Mouse (Mus musculus): ENCODE data around the gene Pitpnm1. TPM values are rescaled to one million over a fixed set of nuclear protein-coding genes. Genes with fewer than 3 reads are reported as not detected.

Gene Pitpnm1
- polyA plus RNA-seq, 1 experiment from 2014 or later, result 10.9 TPM

DNA sequence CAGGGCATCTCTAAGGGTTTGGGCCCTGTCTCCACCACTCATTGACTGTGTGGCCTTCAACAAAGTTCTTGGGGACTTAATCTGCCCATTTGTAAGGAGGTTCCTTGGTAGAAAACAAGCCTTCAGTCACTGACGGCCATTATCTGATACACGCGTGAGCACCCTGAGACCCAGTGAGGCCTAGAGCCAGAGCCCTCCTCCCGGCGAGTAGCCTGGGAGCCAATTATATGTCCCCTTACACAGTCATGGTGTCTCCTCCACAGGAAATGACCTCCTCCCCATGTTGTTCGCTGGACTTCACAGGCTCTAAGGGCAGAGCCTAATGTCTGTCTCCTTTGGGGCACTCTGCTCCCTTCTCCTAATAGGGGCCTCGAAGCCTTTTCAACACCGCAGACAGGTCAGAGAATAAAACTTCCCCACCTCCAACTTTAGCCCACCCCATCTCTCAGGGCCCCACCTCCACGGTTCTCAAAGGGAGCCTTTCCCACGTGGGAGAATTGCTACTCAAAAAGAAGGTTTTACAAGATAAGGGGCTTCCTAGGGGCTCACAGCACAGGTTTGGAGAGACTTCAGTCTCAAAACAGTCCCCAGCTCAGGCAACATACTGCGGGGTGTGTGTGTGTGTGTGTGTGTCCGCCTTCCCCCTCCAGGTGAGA is 46.7 kb downstream of the Pitpnm1 start:
- ATAC-seq (ENCODE audit: insufficient number of reproducible peaks, insufficient read depth, low FRiP score, low TSS enrichment), result no peak
- H3K9ac ChIP-seq, result no peak overlapping the region
- H3K27ac ChIP-seq, result no peak overlapping the region; the same call in 1 of the 2 replicates

DNA sequence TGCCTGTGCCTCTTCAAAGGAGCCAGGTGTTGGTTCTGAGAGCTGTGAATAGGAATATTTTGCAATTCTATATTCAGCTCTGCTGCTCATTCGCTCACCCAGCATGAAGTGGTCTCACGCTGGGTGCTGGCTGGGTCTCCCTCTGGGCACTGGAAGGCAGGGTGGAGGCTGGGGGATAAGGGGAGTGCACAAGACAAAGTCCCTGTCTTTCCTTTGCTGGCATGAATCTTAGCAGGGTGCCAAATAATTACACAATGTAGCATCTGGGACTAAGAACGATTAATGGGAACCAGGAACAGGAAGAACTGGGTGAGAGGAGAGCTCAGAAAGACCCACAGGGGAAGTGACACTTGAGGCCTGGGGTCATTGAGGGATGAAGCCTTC is 47.2 kb downstream of the Pitpnm1 start:
- WGBS, result 44% methylated on average over 3 of the region's 3 CpGs
- H3K9ac ChIP-seq, result no peak overlapping the region
- no peak for ATAC-seq (ENCODE audit: insufficient number of reproducible peaks, insufficient read depth, low FRiP score, low TSS enrichment)
- H3K4me2 ChIP-seq (replicated peaks), result no peak overlapping the region
- H3K4me3 ChIP-seq, result no peak overlapping the region
- no peaks in the 10 kb centered on the region for H3K27me3 ChIP-seq
- H3K4me1 ChIP-seq, result peaks cover 17% of the 10 kb centered on the region
- no peak overlapping the region; the same call in 1 of the 2 replicates for H3K27ac ChIP-seq
- H3K9me3 ChIP-seq, result 0 out of 2 replicates have a peak, but pooled peaks cover 4% of the 10 kb centered on the region
- H3K36me3 ChIP-seq, result peaks cover 22% of the 10 kb centered on the region

More for the DNA sequence above, 46.7 kb downstream of the Pitpnm1 start:
- Histone ChIP-seq H3K27me3 (no peaks in the 10 kb centered on the region), H3K36me3 (peaks cover 18% of the 10 kb centered on the region), H3K9me3 (0 out of 2 replicates have a peak, but pooled peaks cover 4% of the 10 kb centered on the region), H3K4me1 (peaks cover 17% of the 10 kb centered on the region), H3K4me3 (no peak overlapping the region), H3K4me2 (replicated peaks) (no peak overlapping the region)
- 68% methylated on average over 12 of the region's 12 CpGs for WGBS

DNA sequence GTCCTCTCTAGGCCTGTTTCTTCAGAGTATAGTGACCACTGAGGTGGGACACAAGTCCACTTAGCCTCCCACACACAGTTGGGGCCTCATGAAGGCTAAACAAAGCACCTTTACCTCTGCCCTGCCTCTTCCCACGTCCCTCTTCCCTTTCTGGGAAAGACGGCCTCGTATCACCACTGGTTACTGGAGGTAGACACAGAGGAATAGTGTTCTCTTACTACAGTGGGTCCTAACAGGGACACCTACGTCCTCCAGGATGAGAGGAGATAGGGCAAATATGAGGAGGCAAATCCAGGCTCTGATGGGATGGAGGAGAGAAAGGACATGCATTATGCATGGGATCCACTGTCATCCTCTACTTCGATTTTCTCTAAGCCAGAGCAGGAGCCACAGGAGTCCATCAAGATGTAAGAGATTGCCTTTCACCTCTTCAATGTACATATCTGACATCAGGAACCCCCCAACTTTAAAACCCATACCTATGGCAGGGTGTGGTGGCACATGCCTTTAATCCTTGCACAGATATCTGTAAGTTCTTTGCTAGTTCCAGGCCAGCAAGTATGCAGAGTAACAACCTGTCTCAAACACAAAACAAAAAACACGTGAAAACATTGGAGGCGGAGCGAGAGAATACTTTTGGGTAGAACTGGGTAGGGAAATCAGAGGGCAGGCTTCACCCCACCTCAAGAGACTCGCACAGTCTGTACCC is 48.1 kb downstream of the Pitpnm1 start:
- Histone ChIP-seq H3K27me3 (no peaks in the 10 kb centered on the region), H3K4me1 (peaks cover 17% of the 10 kb centered on the region), H3K4me2 (replicated peaks) (peak overlapping the region; percentile 75), H3K9ac (peak overlapping the region; percentile 82), H3K9me3 (0 out of 2 replicates have a peak, but pooled peaks cover 4% of the 10 kb centered on the region), H3K27ac (no peak overlapping the region), H3K36me3 (peaks cover 23% of the 10 kb centered on the region), H3K4me3 (peak overlapping the region; percentile 86)
- no peak; the same call in 1 of the 2 replicates for ATAC-seq (ENCODE audit: insufficient number of reproducible peaks, insufficient read depth, low FRiP score, low TSS enrichment)
- 36% methylated on average over 9 of the region's 9 CpGs for WGBS

DNA sequence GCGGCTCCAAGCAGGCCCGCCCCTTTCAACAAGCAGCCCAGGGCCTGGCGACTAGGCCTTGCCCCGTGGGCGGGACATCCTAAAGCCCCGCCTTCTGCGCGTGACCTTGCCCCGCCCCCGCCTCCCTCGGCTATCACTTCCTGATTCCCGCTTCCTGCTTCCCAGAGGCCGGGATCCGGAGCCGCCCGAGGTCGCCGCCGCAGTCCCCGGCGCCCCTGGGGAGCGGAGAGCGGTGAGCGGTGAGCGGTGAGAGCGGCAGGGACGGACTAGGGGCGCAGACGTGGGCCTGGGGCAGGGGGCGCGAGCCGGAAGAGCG is 48.7 kb downstream of the Pitpnm1 start, which contains the start of gene Coro1b:
Gene Coro1b, plus strand, starts transcription at position 129 of the 316 bp plus-strand sequence.
- peak within 1 kb of the TSS; percentile 86 for H3K4me3 ChIP-seq
- no peaks in the 10 kb centered on the region for H3K27me3 ChIP-seq
- peak; percentile 92; the same call in 1 of the 2 replicates for ATAC-seq (ENCODE audit: insufficient number of reproducible peaks, insufficient read depth, low FRiP score, low TSS enrichment)
- under 1% methylated on average over 33 of the region's 33 CpGs for WGBS
- H3K9me3 ChIP-seq, result 0 out of 2 replicates have a peak, but pooled peaks cover 4% of the 10 kb centered on the region
- peak within 1 kb of the TSS; percentile 82 for H3K9ac ChIP-seq
- H3K27ac ChIP-seq, result peak within 1 kb of the TSS; percentile 72
- peaks cover 29% of the 10 kb centered on the region for H3K36me3 ChIP-seq
- H3K4me2 ChIP-seq (replicated peaks), result peak within 1 kb of the TSS; percentile 75
- H3K4me1 ChIP-seq, result peaks cover 17% of the 10 kb centered on the region

DNA sequence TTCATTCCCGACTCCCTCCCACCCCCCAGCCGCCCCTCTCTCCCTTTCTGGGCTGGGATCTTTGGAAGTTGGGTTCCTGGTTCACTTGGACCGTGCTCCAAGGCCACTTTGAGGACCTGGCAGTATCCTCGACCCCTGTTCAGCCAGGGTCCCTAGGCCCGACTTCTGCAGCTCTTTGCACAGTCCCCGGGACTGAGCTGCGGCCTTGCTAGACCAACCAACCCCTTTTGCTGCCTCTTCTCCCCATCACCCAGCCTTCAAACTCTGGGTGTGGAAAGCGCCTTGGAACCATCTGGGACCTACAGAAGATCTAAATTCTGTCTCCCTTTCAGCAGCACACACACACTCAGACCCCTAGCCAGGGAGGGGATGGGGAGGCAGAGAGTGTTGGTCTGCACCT is 49.0 kb downstream of the Pitpnm1 start:
- H3K9ac ChIP-seq, result peak overlapping the region; percentile 82
- H3K9me3 ChIP-seq, result 0 out of 2 replicates have a peak, but pooled peaks cover 4% of the 10 kb centered on the region
- H3K4me3 ChIP-seq, result peak overlapping the region; percentile 86
- WGBS, result 6% methylated on average over 7 of the region's 8 CpGs
- H3K4me2 ChIP-seq (replicated peaks), result peak overlapping the region; percentile 75
- peaks cover 17% of the 10 kb centered on the region for H3K4me1 ChIP-seq
- no peaks in the 10 kb centered on the region for H3K27me3 ChIP-seq
- peak overlapping the region; percentile 72 for H3K27ac ChIP-seq
- no peak for ATAC-seq (ENCODE audit: insufficient number of reproducible peaks, insufficient read depth, low FRiP score, low TSS enrichment)
- peaks cover 32% of the 10 kb centered on the region for H3K36me3 ChIP-seq

DNA sequence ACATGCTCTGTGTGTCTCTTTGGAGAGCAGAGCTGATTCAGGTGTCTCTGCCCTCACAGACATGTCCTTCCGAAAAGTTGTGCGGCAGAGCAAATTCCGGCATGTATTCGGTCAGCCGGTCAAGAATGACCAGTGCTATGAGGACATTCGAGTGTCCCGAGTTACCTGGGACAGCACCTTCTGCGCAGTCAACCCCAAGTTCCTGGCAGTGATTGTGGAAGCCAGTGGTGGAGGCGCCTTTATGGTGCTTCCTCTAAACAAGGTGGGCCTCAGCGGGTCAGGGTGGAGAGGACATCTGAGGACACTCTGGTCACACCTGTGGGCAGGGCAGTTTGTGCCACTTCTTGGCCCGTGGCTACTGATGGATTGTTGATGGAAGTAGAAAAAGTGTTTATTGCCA is 49.5 kb downstream of the Pitpnm1 start:
- Histone ChIP-seq H3K27me3 (no peaks in the 10 kb centered on the region), H3K27ac (no peak overlapping the region), H3K36me3 (peaks cover 33% of the 10 kb centered on the region), H3K9ac (peak overlapping the region; percentile 82), H3K4me2 (replicated peaks) (peak overlapping the region; percentile 75), H3K9me3 (0 out of 2 replicates have a peak, but pooled peaks cover 4% of the 10 kb centered on the region), H3K4me1 (peaks cover 17% of the 10 kb centered on the region), H3K4me3 (peak overlapping the region; percentile 86)
- ATAC-seq (ENCODE audit: insufficient number of reproducible peaks, insufficient read depth, low FRiP score, low TSS enrichment), result no peak
- 90% methylated on average over 11 of the region's 11 CpGs for WGBS

DNA sequence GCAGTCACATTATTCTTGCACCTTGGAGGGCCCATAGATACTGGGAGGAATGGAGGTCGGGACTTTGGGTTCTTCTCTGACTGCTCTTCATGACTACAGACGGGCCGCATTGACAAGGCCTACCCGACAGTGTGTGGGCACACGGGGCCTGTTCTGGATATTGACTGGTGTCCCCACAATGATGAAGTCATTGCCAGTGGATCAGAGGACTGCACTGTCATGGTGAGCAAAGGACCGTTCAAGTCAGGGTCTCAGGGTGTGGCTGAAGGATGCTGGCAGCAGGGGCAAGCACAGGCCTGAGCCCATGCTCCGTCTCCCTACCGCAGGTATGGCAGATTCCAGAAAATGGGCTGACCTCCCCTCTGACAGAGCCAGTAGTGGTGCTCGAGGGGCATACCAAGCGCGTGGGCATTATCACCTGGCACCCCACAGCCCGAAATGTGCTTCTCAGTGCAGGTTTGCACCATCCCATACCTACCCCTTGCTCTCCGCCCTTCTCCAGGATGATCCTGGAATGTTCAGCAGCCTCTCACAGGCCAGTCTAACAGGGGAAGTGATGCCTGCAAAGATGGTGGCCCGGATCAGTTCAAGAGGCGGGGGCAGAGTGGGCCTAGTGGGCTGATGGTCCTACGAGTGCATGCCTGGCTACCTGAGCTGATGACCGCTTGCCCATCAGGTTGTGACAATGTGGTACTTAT is 50.1 kb downstream of the Pitpnm1 start:
- Histone ChIP-seq H3K9ac (0 out of 2 replicates have a peak overlapping the region, but pooled peaks have one; percentile 82), H3K9me3 (0 out of 2 replicates have a peak, but pooled peaks cover 4% of the 10 kb centered on the region), H3K36me3 (peaks cover 33% of the 10 kb centered on the region), H3K27ac (no peak overlapping the region), H3K4me2 (replicated peaks) (peak overlapping the region; percentile 75; the same call in 1 of the 2 replicates), H3K4me3 (peak overlapping the region; percentile 86), H3K4me1 (peaks cover 17% of the 10 kb centered on the region), H3K27me3 (no peaks in the 10 kb centered on the region)
- no peak for ATAC-seq (ENCODE audit: insufficient number of reproducible peaks, insufficient read depth, low FRiP score, low TSS enrichment)
- 93% methylated on average over 17 of the region's 17 CpGs for WGBS

DNA sequence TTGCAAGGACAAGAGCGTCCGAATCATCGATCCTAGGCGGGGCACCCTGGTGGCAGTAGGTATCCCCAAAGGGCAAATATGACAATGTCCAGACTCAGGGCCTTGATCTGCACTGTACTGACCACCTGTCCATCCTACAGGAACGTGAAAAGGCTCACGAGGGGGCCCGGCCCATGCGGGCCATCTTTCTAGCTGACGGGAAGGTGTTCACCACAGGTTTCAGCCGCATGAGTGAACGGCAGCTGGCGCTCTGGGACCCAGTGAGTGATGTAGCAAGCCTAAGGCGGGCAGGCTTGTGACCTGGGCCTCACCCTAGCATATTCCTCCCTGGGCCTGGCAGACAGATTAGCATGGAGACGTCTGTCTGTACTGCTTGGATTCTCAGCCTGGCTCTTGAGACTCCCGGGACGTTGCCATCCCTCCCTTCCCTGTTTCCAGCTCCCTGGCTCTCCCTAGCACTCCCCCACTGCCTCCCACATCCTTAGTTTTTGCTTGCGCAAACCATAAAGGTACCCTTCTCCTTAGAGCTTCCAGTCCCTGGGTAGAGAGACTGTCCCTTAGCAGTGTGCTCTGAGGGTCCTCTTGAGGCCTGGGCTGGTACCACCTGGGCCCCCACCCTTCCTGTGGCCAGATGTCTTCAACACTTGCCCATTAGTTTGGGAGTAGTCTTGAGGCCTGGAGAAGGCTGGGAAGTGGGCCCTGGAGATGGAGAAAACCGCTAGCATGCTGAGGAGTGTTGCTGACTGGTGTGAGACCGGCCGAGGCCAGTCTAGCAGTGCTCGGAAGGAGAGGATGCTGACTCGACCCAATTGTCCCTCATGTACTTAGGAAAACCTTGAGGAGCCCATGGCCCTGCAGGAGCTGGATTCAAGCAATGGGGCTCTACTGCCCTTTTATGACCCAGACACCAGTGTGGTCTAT is 51.0 kb downstream of the Pitpnm1 start:
- H3K27ac ChIP-seq, result no peak overlapping the region
- 0 out of 2 replicates have a peak, but pooled peaks cover under 1% of the 10 kb centered on the region for H3K9me3 ChIP-seq
- no peak overlapping the region for H3K4me2 ChIP-seq (replicated peaks)
- H3K4me3 ChIP-seq, result no peak overlapping the region
- WGBS, result 88% methylated on average over 22 of the region's 22 CpGs
- H3K9ac ChIP-seq, result no peak overlapping the region
- peaks cover 36% of the 10 kb centered on the region for H3K36me3 ChIP-seq
- no peaks in the 10 kb centered on the region for H3K27me3 ChIP-seq
- peaks cover 17% of the 10 kb centered on the region for H3K4me1 ChIP-seq
- no peak for ATAC-seq (ENCODE audit: insufficient number of reproducible peaks, insufficient read depth, low FRiP score, low TSS enrichment)

DNA sequence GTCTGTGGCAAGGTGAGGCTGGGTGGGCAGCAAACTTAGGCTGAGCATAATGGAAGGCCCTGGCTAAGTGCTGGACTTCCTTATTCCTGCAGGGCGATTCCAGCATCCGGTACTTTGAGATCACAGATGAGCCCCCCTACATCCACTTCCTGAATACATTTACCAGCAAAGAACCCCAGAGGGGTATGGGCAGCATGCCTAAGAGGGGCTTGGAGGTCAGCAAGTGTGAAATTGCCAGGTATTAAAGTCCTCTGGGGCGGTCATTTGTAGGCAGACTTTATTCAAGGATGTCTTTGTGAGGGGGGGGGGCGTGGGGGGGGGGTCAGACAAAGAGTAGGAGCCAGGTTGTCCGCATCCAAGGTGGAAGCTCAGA is 51.7 kb downstream of the Pitpnm1 start:
- ATAC-seq (ENCODE audit: insufficient number of reproducible peaks, insufficient read depth, low FRiP score, low TSS enrichment), result no peak
- WGBS, result 68% methylated on average over 5 of the region's 5 CpGs
- Histone ChIP-seq H3K36me3 (peaks cover 43% of the 10 kb centered on the region), H3K27me3 (no peaks in the 10 kb centered on the region), H3K4me2 (replicated peaks) (no peak overlapping the region), H3K9me3 (no peaks in the 10 kb centered on the region), H3K4me1 (peaks cover 17% of the 10 kb centered on the region), H3K4me3 (no peak overlapping the region), H3K27ac (no peak overlapping the region), H3K9ac (no peak overlapping the region)

DNA sequence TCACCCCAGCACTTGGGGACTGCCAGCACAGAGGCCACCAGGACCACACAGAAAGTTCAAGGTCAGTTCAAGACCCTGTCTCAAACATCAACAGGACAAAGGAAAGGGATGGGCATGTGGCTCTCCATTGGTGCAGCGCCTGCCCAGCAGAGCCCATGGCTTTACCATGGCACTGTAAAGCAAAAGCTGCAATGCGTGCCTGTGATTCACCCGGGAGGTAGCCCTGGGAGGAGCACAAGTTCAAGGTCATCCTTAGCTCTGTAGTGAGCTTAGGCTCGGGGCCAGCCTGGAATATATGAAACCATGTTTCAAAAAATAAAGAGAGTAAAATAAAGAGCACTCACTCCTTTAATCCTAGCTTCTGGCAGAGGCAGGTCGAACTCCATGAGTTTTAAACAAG is 52.1 kb downstream of the Pitpnm1 start:
- H3K36me3 ChIP-seq, result peaks cover 47% of the 10 kb centered on the region
- 88% methylated on average over 5 of the region's 5 CpGs for WGBS
- H3K4me3 ChIP-seq, result no peak overlapping the region
- ATAC-seq (ENCODE audit: insufficient number of reproducible peaks, insufficient read depth, low FRiP score, low TSS enrichment), result no peak
- no peak overlapping the region for H3K4me2 ChIP-seq (replicated peaks)
- H3K9ac ChIP-seq, result no peak overlapping the region
- no peaks in the 10 kb centered on the region for H3K27me3 ChIP-seq
- H3K9me3 ChIP-seq, result no peaks in the 10 kb centered on the region
- no peak overlapping the region for H3K27ac ChIP-seq
- peaks cover 17% of the 10 kb centered on the region for H3K4me1 ChIP-seq

Data from embryonic facial prominence, embryonic 12.5 days (tissue).